Mouse (Mus musculus) ES-E14 (cell line): ENCODE measurements around the gene Elavl4. TPM values are rescaled to one million over a fixed set of nuclear protein-coding genes. Genes with fewer than 3 reads are reported as not detected.

ENCODE experiments used
- DNase-seq: peaks from one replicate; pipeline ENCODE4 v3.0.0-alpha.2; 2013; ENCODE audit warnings: low read depth, low spot score
- H3K27ac ChIP-seq: 2 replicates; pipeline ENCODE4 v1.5.1; 2012; ENCODE audit warnings: low read depth, mild to moderate bottlenecking, low read length, moderate library complexity, mixed read lengths; ENCODE audit not compliant: poor library complexity, insufficient read depth, severe bottlenecking
- H3K36me3 ChIP-seq: 2 replicates; pipeline ENCODE4 v1.6.1; 2012; ENCODE audit warnings: mild to moderate bottlenecking, low read length, moderate library complexity, mixed read lengths; ENCODE audit not compliant: control insufficient read depth, poor library complexity, insufficient read depth, severe bottlenecking
- H3K4me1 ChIP-seq, 2 experiments: fragments of 150-350 bp in 1 of 2; sonication (generic) in 1 of 2; 2 replicates each; pipeline ENCODE4 v1.6.1; 2012; ENCODE audit warnings: low read length in 2 of 2, mild to moderate bottlenecking in 1 of 2, mixed read lengths in 1 of 2; ENCODE audit not compliant: control insufficient read depth in 2 of 2, insufficient read depth in 2 of 2, poor library complexity in 1 of 2
- H3K4me3 ChIP-seq, 2 experiments: fragments of 150-350 bp in 1 of 2; sonication (generic) in 1 of 2; 2 replicates each; pipeline ENCODE4 v1.5.1; 2012; ENCODE audit warnings: low read length in 2 of 2, low read depth in 1 of 2, mild to moderate bottlenecking in 1 of 2, mixed read lengths in 1 of 2; ENCODE audit not compliant: insufficient read depth in 1 of 2, poor library complexity in 1 of 2, severe bottlenecking in 1 of 2
- H3K9ac ChIP-seq: 2 replicates; pipeline ENCODE4 v1.6.1; 2012; ENCODE audit warnings: low read depth, mild to moderate bottlenecking, low read length, mixed read lengths; ENCODE audit not compliant: poor library complexity, insufficient read depth, severe bottlenecking
- H3K9me3 ChIP-seq: fragments of 150-350 bp; sonication (generic); 2 replicates; pipeline ENCODE4 v1.6.1; 2012; ENCODE audit warnings: low read depth, mild to moderate bottlenecking, low read length; ENCODE audit not compliant: control insufficient read depth, insufficient read depth
- CHD2 ChIP-seq: IDR thresholded peaks from 2 replicates; pipeline ENCODE4 v1.6.1; 2014; ENCODE audit warnings: mild to moderate bottlenecking, low read depth, low read length, inconsistent platforms
- HCFC1 ChIP-seq: IDR thresholded peaks from 2 replicates; pipeline ENCODE4 v1.6.1; 2012; ENCODE audit warnings: low read length, inconsistent platforms, borderline replicate concordance; ENCODE audit not compliant: insufficient read depth
- MAFK ChIP-seq: IDR thresholded peaks from 2 replicates; pipeline ENCODE4 v1.6.1; 2014; ENCODE audit warnings: mild to moderate bottlenecking, low read depth, low read length, inconsistent platforms; ENCODE audit not compliant: insufficient read depth
- ZC3H11A ChIP-seq: IDR thresholded peaks from 2 replicates; pipeline ENCODE4 v1.6.1; 2012; ENCODE audit warnings: low read depth, mild to moderate bottlenecking, inconsistent platforms, low read length, borderline replicate concordance
- ZNF384 ChIP-seq: IDR thresholded peaks from 2 replicates; pipeline ENCODE4 v1.6.1; 2012; ENCODE audit warnings: low read depth, low read length, inconsistent platforms
- in situ Hi-C, 2 experiments: fragments of 600-800 bp; cut with MboI; formaldehyde crosslinking; loops; one replicate each; pipeline ENCODE4 v1.15.1; 2025; ENCODE audit warnings: low sequenced_read_pairs in 2 of 2, inconsistent platforms in 1 of 2; ENCODE audit not compliant: unreplicated experiment in 2 of 2
- total RNA-seq: library from RNA; depleted of rRNA; stranded (reverse); fragments of 300-350 nt; gene quantifications from 2 replicates; pipeline ENCODE4 v1.2.3, GENCODE M21; 2012

Elavl4 gene
- total RNA-seq, 1 experiment = 1.8 TPM

DNA sequence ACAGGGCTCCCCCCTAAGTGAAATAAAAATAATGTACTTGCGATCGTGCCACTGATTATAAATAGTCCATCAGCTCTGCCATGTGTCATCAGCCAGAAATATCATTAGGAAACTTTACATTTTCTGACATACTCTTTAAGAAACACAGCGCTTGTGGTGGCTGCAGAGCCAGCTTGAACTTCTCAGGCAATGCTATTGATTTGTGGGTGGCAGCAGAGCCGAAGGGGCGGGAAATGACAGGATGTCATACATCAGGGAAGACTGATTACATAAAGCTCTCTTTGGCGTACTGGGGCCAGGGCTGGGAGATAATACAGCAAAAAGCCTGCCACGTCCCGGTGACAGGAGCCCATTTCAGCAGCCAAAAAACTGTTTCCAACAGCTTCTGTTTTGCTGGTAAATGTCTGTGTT lies 124.1 kb downstream of the Elavl4 start:
- H3K4me3 ChIP-seq = no peak overlapping the region
- no peak for TF ChIP-seq CHD2
- TF ChIP-seq MAFK = no peak
- TF ChIP-seq ZNF384 = no peak
- no peak for TF ChIP-seq HCFC1
- TF ChIP-seq ZC3H11A = no peak
- in situ Hi-C loops = no loop called here
- no peak overlapping the region for H3K27ac ChIP-seq
- H3K4me1 ChIP-seq = no peaks in the 10 kb centered on the region
- no peak overlapping the region for H3K9ac ChIP-seq
- H3K9me3 ChIP-seq = no peaks in the 10 kb centered on the region
- no peaks in the 10 kb centered on the region for H3K36me3 ChIP-seq
- DNase-seq = no peak

- H3K9ac ChIP-seq = no peak overlapping the region
- H3K4me3 ChIP-seq = no peak overlapping the region
- no peaks in the 10 kb centered on the region for H3K36me3 ChIP-seq
- H3K27ac ChIP-seq = no peak overlapping the region
- DNase-seq = no peak
- no peaks in the 10 kb centered on the region for H3K9me3 ChIP-seq
- TF ChIP-seq MAFK (no peak), ZC3H11A (no peak), HCFC1 (no peak), ZNF384 (no peak), CHD2 (no peak)
- in situ Hi-C loops = no loop called here
- H3K4me1 ChIP-seq = no peaks in the 10 kb centered on the region
Observed at GRCm38 (mm10) chr4:110225492-110225891, 126.2 kb downstream of the Elavl4 start.

- DNase-seq = no peak
- in situ Hi-C loops = no loop called here
- no peaks in the 10 kb centered on the region for H3K36me3 ChIP-seq
- H3K9ac ChIP-seq = no peak overlapping the region
- no peaks in the 10 kb centered on the region for H3K9me3 ChIP-seq
- TF ChIP-seq MAFK = no peak
- no peak for TF ChIP-seq HCFC1
- no peak for TF ChIP-seq ZNF384
- TF ChIP-seq CHD2 = no peak
- TF ChIP-seq ZC3H11A = no peak
- H3K4me3 ChIP-seq = no peak overlapping the region
- H3K27ac ChIP-seq = no peak overlapping the region
- no peaks in the 10 kb centered on the region for H3K4me1 ChIP-seq
Observed at GRCm38 (mm10) chr4:110218819-110219218, 132.9 kb downstream of the Elavl4 start.

GRCm38 (mm10) chr4:110217553-110217952 lies 134.2 kb downstream of the Elavl4 start:
- Histone ChIP-seq H3K4me1 (no peaks in the 10 kb centered on the region), H3K4me3 (no peak overlapping the region), H3K9me3 (no peaks in the 10 kb centered on the region), H3K36me3 (no peaks in the 10 kb centered on the region), H3K9ac (no peak overlapping the region), H3K27ac (no peak overlapping the region)
- no peak for TF ChIP-seq CHD2
- no peak for TF ChIP-seq MAFK
- no peak for TF ChIP-seq ZC3H11A
- TF ChIP-seq HCFC1 = no peak
- TF ChIP-seq ZNF384 = no peak
- no peak for DNase-seq
- in situ Hi-C loops = no loop called here

DNA sequence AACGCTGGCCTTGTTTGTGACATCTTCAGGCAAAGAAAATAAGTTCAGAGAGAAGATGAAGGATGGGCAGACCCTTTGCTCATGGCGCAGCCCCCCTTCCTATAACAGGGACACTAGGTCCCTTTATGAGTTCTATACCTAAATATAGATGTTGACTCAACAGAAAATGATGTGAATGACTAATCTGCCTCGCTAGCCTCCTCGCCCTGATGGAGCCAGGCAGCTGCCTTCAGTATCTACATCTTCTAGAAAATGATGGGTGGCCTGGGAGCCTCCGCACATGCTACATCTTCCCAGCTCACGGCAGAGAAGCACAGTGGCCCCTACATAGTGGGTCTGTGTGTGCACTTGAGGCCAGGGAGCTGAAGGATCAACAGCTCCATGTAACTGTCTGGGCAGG lies 137.2 kb downstream of the Elavl4 start:
- H3K4me1 ChIP-seq = no peaks in the 10 kb centered on the region
- no peak overlapping the region for H3K27ac ChIP-seq
- no peak for DNase-seq
- no peaks in the 10 kb centered on the region for H3K9me3 ChIP-seq
- no peaks in the 10 kb centered on the region for H3K36me3 ChIP-seq
- in situ Hi-C loops = no loop called here
- H3K4me3 ChIP-seq = no peak overlapping the region
- TF ChIP-seq CHD2 (no peak), HCFC1 (no peak), MAFK (no peak), ZC3H11A (no peak), ZNF384 (no peak)
- no peak overlapping the region for H3K9ac ChIP-seq
